Mouse (Mus musculus) myocyte (in vitro differentiated cells): ENCODE data around the gene Prr15.

Experiments
- CEBPB ChIP-seq: IDR thresholded peaks from 2 replicates; pipeline ENCODE4 v1.6.1; 2011; ENCODE audit warnings: mild to moderate bottlenecking, moderate library complexity; ENCODE audit not compliant: poor library complexity, insufficient read depth, severe bottlenecking
- POLR2A ChIP-seq: IDR thresholded peaks from one replicate; pipeline ENCODE4 v1.6.1; 2011; ENCODE audit warnings: low read depth, mild to moderate bottlenecking, control low read depth, moderate library complexity; ENCODE audit not compliant: insufficient read length
- POLR2AphosphoS2 ChIP-seq: IDR thresholded peaks from one replicate; pipeline ENCODE4 v1.6.1; 2011; ENCODE audit warnings: low read depth, control low read depth; ENCODE audit not compliant: insufficient read length
- SRF ChIP-seq: IDR thresholded peaks from one replicate; pipeline ENCODE4 v1.6.1; 2011; ENCODE audit warnings: low read depth; ENCODE audit not compliant: control insufficient read depth, insufficient read length
- TCF12 ChIP-seq: IDR thresholded peaks from one replicate; pipeline ENCODE4 v1.6.1; 2011; ENCODE audit warnings: mild to moderate bottlenecking, control low read depth; ENCODE audit not compliant: poor library complexity, insufficient read depth, severe bottlenecking
- USF1 ChIP-seq: IDR thresholded peaks from one replicate; pipeline ENCODE4 v1.6.1; 2011; ENCODE audit warnings: low read depth, mild to moderate bottlenecking, control low read depth, moderate library complexity

DNA sequence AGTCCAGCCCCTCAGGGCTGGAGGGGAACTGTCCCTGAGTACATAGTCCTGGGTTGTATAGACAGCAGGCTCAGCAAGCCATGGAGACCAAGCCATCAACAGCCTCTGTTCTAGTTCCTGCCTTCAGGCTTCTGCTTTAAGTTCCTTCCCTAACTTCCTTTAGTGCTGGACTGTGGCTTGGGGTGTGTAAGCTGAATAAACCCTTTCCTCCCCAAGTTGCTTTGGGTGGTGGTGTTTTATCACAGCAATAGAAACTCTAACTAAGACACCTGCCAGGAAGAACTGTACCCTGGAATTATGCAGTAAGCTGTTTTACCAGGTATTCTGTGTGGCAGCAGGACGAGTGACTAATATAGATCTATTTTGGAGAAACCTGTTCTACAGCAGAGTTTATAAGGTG, 5.4 kb upstream of the Prr15 start:
- TF ChIP-seq POLR2A (no peak), POLR2AphosphoS2 (no peak), USF1 (no peak), SRF (no peak), CEBPB (no peak), TCF12 (no peak)
